Mouse (Mus musculus) CD4-positive, CD25-positive, alpha-beta regulatory T cell, adult 2 months (primary cell): Measurements from ENCODE around the gene Muc16.
A peak's percentile ranks its signal among the peaks of the same experiment; 100 is the strongest.

Source experiments
- DNase-seq: peaks from one replicate; pipeline ENCODE4 v3.0.0-alpha.2; 2012; ENCODE audit warnings: low read depth, low spot score

Muc16 gene

DNA sequence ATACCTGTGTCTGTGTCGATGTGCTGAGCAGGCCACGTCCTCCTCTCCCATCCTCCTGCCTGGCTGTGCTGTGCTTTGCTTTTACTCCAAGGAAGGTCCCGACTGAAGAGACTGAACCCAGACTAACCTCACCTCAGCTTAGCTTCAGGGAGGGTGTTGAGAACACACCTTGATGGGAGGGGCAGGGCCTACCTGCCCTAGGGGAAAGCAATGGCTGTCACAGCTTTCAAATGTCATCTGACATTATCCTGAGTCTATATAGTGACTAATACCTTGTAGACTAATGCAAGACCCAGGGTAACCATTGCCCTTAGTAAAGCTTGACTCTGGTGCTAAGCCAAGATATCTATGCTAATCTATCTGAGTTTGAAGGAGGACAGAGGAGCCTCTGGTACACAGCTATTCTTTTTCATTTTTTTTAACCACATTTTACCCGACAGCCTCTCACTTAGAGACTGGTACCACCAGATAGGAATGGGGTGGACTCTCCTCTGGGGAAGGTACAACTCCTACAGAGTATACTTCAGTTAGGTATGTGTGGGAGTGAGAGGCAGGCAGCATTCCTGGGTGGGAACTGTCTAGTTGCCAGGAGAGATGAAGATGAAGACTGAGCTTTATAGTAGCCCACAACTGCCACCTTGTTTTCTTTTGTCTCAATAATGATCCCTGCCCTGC lies at the start of gene Muc16:
TSS of gene Muc16 (minus strand) at position 51 of the 675 bp plus-strand sequence.
- DNase-seq, result no peak

DNA sequence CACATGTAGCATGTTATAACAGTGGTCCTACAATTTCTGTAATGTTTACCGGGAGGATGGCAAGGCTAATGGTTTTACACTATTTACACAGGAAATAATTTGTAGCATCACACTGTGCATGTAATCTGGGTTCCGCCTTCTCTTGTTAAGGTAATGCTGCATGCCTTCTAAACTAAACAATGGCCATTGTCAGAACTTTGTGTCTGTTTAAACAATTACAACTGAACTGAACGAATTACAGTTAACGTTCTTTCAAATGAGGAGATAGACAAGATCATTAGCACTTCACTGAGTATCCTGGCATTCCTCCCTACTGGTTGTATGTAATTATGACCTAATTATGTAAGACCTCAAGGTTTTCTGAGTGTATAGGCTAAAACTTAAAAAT lies 48.4 kb upstream of the Muc16 start:
- no peak for DNase-seq

DNA sequence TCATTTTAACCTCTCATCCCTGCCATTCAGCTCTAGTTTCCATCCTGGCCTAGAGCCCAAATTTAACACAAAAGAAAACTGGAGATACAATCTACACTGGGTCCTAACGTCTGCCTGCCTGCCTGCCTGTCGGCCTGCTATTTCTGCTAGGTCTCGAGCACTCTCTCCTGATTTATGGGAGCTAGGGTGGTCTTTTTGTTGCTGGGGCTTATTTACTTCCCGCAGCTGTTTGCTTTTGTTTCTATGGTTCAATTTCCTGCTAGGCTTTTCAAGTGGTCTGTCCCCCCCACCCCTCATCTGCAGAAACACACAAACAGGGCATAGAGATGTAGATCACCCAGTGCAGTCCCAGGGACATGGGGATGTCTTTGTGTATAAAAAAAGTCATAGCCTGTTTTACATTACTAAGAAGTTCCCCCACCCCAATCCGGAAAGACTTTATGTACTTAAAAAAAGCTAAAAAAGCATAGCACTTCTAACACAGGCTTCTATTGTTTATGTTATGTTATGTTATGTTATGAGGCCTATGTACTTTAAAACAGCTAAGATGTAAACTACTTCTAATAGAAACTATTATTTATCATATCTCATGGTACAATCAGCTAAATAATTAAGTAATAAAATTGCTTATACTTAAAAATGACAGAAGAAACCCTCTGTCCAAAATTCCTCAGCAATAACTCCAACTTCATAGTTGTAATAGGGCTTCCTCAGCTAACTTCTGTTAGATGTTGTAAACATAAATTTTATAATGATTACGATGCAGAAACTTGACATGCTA lies 47.8 kb upstream of the Muc16 start:
- DNase-seq, result no peak

DNA sequence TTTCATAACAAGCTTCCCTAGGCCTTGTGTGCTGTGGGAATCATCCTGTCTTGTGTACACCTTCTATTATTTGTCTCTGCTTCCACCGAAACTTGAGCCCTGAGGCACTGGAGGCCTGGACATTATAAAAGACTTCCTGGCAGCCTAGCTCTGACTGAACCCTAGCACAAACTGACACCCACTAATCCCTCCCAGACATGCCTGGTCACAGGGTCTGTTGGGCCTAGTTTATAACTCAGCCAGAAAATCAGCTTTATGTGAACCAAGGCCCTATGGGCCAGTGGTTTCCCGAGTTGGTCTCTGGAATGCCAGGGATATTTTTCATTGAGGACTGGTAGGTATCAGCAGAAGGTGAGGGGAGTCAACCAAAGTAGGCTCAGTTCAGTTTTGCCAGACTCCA lies 46.7 kb upstream of the Muc16 start:
- DNase-seq, result no peak

DNA sequence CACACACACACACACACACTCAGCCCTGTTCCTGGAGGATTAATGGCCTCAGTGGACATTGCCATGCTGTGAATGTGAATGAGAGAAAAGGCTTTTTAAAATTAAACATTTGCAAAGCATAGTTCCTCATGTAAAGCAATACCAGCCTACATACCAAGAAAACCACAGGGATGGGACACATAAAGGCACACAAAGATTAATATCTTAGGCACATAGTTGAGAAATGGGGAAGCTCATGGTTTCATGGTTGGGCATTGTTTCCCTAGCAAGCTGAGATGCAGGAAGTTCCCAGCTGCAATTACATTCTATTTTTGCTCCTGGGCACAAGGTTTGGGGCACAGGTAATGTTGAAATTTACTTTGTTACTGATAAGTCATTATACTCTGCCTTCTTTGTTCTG lies 31.3 kb upstream of the Muc16 start:
- no peak for DNase-seq

DNA sequence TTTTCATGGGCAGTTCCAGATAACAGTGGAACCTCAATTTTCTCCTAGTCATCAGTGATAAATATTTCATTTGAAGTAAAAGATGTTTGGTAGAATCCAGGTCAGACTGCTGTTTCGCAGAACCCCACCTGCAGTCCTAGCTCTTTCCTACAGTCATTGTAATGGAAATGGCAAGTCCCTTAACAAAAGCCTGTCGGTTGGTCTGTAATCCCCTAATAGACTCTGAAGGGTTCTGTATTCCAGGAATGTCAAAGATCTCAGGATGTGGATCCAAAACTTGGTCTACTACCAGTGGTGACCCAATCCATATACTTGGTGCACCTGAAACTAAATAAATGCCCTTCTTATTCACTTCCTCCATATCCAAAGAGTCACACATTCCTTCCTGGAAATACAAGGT lies 76.0 kb downstream of the Muc16 start:
- DNase-seq, result no peak

DNA sequence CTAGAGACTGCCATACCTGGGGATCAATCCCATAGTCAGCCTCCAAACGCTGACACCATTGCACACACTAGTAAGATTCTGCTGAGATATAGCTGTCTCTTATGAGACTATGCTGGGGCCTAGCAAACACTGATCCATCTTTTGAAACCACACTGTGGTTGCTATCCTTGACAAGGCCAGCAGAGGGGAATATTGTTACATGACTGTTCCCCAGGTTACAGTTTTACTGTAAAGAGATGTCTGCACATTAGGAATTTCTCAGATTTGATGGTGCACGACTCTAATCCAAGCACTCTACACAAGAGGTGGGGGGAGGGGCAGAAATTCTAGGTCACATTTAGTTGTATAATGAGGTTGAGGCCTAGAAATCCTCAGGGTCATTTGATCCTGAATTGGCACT lies 166.2 kb downstream of the Muc16 start:
- no peak for DNase-seq

DNA sequence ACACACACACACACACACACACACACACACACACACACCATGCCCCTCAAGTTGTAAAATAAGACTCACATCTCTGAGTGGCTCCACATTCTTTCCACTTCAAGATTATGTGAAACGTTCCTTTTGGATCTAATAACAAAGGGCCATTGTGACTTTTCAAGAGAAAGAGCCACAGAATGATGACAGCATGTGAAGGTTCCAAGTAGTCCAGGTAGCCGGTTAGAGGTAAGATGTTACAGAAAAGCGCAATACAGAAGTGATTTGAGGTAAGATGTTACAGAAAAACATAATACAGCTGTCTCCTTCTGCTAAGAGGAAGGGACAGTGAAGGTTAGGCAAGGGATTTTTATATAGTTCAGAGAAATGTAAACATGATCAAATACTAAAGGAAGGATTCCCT lies 196.2 kb downstream of the Muc16 start, which contains the start of the genes Zfp558 and Mbd3l1:
TSS of gene Zfp558 (minus strand) at position 101 of the 400 bp plus-strand sequence.
TSS of gene Mbd3l1 (plus strand) at position 192 of the 400 bp plus-strand sequence.
- no peak for DNase-seq

DNA sequence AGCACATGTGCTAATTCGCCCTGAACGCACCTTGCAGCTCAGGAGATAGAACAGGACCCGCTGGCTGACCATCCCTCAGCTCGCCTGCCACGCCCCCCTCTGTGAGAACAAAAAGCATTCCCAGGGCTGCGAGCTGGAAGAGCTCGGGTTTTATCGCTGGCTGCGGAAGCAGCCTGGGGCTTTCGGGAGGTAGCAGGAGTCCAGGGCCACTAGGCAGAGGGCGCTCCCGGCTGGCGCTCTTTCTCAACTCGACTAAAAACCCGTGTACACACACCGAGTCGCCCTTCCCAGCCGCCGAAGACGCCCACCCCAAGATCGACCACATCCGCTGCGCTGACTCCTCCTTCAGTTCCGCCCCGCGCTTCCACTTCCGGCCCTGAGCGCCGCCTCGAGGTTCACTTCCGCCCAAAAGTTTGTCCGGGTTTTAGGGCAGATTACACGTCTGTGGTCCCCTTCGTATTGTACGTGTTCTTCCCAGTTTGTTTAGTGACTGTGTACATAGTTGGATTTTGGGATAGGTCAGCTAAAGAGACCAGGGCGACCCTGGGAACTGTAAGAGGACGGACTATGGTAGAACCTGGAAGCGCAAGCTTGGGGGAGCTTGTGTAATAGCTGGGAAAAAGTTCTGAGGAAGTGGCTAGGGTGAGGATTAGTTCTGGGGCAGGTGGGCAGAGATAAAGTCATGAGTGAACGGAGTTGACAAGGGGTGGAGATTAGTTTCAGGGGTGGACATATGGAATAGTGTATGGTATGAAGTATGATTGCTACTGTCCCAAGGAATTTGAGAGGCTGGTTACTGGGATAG lies 200.8 kb downstream of the Muc16 start:
- DNase-seq, result peak; percentile 88

DNA sequence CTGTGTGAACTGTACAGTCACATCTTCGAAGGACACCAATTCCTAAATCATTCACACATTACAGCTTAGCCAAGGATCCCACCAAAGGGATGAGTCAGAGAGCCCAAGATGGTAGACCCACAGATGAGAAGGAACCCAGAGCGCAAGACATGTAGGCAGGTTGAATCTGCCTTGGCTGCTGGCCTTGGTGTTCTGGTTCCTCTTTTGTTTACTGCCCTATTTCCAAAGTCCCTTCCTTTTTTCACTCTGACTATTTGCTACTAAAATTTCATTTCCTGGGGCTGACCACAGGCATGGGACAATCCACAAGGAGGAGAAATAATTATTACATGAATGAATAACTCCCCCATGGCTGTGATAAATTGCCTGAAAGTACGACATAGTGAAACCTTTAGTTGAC lies 206.3 kb downstream of the Muc16 start:
- no peak for DNase-seq

DNA sequence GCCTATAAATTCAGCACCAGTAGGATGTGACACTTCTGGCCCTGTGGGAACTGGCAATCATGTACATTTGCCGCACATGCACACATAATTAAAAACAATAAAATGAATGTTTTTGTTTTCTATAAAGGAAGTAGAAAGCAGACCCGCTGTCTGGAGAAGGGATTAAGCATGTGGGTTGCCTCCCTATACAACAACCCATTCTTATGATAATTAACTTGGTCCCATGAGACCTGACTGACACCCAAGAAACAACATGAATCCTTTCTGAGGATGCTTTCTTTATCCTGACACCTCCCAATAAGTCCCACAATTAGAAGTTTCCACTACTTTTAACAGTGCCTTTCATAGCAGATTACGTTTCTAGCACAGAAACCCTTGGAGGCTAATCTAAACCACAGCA lies 207.0 kb downstream of the Muc16 start:
- DNase-seq, result no peak

DNA sequence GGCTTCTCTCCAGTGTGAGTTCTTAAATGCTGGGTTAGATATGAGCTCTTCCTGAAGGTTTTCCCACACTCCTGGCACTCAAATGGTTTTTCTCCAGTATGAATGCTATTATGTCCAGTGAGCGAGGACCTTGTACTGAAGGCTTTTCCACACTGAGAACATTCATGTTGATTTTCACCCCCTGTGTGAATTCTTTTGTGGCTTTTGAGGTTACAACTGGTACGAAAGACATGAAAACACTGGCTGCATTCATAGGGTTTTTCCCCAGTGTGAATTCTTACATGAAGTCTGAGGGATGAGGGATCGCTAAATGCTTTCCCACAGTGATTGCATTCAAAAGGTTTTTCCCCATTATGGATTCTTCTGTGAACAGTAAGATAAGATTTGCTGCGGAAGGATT lies 217.8 kb downstream of the Muc16 start:
- DNase-seq, result no peak
